Mouse (Mus musculus): Measurements from ENCODE around the gene Syngr2.
A peak's percentile ranks its signal among the peaks of the same experiment; 100 is the strongest.
"Not testable (repeated sequence)": the region's sequence is repeated elsewhere in the genome, so short reads cannot be mapped to it uniquely, and the experiment has no call there.

The Syngr2 gene

DNA sequence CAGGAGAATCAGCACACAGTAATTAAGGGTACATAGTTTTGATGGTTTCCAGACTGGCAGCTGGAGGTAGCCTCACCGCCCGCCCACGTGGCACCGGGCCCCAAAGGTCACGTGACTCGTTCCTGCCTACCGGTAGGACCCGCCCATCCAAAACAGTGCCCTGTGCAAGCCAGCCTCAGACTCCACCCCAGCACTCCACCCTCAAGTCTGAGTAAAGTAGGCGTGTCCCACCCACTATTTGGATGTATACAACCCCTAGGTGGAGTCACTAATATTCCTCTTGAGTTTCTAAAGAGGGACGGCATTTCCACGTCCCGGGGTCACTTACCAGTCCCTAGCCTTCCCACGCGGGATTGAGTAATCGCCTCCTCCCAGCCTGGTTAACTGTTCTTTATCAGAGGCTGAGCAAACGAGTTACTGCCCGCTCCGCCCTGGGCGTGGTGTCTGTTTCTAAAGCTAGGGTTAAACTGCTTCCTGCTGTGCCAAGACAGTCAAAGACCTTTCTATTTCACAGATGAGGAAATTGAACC, 28.8 kb upstream of the Syngr2 start:
- peak; percentile 100 for DNase-seq (ENCODE audit: extremely low read depth, low read depth, low spot score)

DNA sequence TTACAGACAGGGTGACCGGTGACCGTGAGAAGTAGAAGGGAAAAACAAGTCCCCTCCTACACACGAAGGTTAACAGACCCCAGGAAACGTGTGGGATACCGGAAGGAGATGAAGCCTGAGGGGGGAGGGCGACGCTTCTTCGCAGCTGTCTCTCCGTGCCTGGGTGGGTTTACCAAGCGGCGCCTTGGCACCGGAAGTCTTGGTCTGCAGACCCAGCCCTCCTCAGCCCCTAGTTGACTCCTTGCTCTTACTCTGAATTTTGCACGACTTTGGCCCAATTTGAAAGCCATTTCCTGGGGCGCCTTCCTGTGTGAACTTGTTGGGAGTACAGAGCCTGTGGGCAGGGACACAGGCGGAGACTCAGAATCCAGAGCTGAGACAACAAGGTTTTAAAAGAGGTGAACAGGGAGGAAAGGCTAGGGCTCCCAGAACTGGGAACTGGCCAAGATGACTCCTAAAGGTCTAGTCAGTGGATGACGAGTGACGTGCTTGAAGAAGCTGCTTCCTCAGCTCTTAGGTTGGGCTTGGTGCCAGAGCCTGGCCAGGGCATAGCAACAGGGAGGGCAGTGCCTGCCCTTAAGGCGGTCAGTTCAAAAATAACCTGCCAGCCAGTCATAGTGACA, 28.2 kb upstream of the Syngr2 start:
- no peak for DNase-seq (ENCODE audit: extremely low read depth, low read depth, low spot score)

DNA sequence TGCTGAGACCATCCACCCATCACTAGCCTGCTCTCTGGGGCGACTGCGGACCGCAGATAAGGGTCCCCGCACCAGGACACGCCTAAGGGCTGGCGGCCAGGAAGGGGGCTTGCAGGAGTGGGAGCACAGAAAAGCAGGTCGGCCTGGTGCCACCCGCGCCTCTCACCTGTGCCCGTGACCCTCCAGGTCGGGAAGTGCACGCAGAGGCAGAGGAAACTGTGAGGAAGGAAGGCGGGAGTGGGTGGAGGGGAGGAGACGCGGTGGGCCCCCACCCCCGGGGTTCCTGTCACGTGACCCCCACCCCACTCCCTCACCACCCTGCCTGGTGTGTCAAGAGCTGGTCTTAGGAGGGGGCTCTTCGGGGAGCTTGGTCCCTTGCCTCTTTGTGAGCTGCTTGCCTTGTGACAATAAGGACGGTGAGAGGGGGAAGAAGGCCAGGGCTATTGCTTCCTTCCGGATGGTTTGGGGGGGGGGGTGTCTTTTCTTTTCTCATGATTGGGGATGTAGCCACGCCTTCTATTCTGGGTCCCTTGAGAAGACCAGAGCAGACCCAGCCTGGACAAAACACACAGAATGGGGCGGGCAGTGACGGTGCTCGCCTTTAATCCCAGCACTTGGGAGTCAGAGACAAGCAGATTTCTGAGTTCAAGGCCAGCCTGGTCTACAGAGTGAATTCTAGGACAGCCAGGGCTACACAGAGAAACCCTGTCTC, 27.3 kb upstream of the Syngr2 start, which contains the start of the genes Tmc8 and Tmc6:
Gene Tmc8, plus strand, starts transcription at position 84 of the 712 bp plus-strand sequence.
Gene Tmc6, minus strand, starts transcription at position 206 of the 712 bp plus-strand sequence.
- DNase-seq (ENCODE audit: extremely low read depth, low read depth, low spot score): no peak

DNA sequence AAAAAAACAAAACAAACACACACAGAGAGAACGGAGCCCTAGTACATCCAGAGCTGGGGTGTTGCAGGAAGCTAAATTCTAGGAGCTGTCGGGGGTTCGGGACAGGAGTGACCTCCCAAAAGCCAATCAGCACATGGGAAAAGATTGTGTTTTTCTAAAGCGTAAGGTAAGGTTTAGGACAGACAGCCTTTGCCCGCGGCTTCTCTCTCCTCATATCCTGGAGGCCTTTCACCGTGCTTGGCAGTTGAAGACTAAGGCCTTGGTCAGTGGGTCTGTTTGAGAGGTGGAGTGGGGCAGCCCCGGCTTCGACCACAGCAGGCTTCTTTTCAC, 26.8 kb upstream of the Syngr2 start:
- DNase-seq (ENCODE audit: extremely low read depth, low read depth, low spot score): no peak

DNA sequence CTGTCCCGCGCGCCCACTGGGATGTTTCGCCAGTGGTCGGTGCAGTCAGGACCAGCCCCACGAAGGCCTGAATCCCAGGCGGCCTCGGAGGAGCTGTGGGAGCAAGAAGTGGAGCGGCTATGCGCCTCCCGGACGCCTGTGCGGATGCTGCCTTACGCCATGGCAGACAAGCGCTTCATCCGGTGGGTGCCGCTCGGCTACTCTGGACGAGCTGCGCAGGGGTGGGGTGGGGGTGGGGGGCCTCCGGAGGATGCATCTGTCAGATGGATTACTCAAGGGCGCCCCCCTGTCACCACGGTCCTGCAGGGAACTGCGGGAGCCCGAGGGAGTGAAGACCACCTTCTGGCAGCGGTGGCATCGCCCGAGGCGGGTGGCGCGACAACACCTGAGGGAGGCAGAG, 26.4 kb upstream of the Syngr2 start:
- no peak for DNase-seq (ENCODE audit: extremely low read depth, low read depth, low spot score)

DNA sequence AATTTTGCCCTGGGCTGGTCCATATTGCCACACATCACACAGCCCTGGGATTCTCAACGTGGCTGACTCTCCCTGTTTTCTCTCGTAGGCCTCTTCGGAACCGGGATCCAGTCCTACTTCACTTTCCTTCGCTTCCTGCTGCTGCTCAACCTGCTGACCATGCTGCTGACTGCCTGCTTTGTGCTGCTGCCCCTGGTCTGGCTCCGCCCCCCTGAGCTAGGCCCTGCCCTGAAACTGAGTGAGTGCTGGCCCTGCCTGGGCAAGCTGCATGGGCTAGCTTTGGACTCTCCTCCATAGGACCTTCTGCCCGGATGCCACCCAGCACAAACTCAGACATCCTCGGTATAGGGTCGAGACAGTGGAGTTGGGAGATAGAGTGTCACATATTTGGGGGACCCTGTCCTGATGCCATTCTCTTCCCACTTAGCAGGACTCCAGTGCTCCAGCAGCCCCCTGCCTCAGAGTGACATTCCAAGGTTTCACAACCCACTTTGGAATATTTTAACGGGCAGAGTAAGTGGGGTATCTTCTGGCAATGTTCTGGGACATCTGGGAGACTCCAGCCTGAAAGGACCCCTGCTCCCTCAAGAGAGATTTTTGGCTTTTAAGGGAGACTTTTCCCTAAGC, 25.7 kb upstream of the Syngr2 start:
- DNase-seq (ENCODE audit: extremely low read depth, low read depth, low spot score): no peak

DNA sequence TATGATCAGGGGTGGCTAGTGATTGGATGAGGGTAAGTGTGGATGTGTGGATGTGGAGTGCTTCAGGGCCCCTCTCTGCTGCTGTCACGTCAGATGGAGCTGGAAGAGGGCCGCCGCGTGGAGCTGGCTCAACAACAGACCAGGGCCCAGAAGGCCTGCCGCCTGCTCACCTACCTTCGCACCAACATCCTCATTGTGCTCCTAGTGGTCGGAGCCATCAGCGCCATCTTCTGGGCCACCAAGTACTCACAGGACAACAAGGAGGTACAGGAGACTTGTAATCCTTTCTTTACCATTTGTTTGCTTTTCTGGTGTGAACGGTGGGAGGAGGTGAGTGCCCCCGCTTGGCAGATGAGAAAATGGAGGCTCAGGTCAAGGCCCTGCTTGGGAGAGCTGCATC, 23.2 kb upstream of the Syngr2 start:
- DNase-seq (ENCODE audit: extremely low read depth, low read depth, low spot score): no peak

DNA sequence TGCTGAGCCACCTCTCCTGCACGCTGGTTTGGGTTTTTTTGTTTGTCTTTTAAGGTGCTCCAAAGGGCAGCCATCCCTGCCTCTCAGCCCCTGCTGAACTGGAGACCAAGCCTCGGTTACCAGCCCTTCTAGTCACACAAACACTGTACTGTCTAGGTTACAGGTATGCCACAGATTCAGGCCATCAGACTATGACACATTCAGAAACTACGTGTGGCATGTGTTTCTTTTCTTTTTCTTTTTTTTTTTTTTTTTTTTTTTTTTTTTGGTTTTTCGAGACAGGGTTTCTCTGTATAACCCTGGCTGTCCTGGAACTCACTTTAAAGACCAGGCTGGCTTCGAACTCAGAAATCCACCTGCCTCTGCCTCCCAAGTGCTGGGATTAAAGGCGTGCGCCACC, 21.0 kb upstream of the Syngr2 start:
- DNase-seq (ENCODE audit: extremely low read depth, low read depth, low spot score): not testable (repeated sequence)

DNA sequence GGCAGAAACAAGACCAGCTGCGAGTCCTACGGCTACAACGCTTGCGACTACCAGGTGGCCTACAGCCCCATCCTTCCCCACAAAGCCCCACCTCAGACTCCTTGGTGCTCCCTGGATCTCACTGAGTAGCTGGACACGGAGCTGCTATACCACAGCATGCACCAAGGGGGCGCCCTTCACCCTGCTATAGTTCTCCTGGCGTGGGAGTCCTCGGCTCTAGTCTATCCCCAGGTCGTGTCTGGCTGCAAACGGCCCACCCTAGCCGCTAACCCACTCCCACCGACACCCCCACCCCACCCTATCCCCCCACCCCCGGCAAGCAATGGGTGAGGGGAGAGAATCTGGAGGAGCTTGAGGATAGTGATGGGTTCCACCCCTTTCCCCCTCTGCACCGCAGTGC, 19.2 kb upstream of the Syngr2 start:
- DNase-seq (ENCODE audit: extremely low read depth, low read depth, low spot score): no peak

DNA sequence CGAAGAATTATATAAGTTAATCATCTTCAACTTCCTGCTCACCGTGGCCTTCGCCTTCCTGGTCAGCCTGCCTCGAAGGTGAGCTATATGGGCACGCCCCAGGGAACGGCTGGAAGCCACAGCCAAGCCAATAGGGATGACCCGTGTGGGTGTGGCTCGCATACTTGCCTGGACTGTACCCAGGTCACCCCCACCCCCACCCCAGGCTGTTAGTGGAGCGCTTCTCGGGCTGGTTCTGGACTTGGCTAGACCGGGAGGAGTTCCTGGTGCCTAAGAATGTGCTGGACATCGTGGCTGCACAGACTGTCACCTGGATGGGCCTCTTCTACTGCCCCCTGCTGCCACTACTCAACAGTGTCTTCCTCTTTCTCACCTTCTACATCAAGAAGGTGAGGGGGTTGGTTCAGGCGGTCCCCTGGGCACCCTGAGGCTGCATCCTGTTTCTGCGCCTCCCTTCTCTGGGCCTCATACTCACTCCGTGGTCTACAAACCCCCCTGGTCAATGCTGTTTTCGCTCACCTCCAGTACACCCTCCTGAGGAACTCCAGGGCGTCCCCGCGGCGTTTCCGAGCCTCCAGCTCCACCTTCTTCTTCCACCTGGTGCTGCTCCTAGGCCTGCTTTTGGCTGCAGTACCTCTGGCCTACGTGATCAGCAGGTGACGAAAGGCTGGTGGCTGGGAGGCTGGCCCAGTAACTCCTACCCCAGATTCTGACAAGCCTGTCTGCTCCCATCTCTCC, 18.6 kb upstream of the Syngr2 start:
- no peak for DNase-seq (ENCODE audit: extremely low read depth, low read depth, low spot score)

DNA sequence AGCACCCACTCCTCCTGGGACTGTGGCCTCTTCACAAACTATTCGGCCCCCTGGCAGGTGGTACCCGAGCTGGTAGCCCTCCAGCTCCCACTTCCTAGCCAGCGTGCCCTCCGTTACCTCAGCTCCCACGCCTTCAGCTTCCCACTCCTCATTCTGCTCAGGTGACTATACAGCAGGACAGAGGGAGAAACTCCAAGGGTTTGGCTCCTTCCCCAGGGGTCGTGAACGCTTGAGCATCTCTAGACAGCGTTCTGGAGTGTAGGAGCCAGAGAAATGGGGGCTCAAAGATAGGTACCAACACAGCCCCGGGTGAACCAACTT, 18.1 kb upstream of the Syngr2 start:
- no peak for DNase-seq (ENCODE audit: extremely low read depth, low read depth, low spot score)

DNA sequence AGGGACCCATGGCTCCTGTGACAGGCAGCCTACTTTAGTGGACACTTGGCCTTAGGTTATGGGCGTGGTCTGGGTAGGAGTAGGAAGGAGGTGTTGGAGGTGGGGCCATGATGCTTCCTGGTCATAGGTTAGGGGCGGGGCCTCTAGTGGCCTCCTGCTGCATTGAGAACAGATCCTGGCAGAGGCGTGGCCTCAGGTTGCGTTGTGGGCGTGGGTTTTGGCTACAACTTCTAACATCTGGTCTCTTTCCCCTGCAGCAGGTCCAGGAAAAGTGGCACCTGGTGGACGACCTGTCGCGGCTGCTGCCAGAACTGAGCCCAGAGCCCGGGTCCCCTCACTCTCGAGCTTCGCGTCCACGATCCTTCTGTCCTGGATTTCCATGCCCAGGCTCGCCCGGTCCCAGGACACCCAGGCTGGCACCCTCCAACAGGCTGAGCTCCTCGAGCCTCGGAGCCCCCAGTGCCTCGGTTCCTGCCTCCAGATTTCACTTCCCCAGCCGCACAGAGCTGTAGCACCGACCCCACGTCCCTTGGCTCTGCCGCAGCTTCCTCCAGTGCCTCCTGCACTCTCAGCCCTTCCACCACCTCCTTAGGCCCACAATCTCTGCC, 17.1 kb upstream of the Syngr2 start:
- no peak for DNase-seq (ENCODE audit: extremely low read depth, low read depth, low spot score)

DNA sequence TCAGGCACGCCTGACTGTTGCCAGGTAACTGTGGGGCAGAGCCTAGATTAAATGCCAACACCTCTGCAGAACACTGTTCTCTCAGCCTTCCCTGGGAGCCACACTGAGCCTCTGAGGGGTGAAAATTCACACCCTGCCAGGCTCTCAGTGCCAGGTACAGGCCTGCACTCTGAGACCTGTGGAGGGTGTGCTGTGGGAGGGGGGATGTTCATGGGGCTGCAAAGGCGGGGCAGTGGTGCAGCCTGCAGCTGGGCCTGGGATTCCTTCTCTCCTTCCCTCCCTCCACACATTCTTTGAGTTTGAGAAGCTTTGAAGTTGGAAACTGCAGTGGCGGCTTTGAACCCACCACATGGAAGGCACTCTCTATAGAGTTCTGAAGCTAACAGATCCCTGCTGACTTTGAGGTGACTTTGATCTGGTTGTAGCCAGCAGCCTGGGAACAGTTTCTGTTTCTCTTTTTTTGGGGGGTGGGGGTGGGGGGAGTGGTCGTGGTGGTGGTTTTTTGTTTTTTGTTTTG, 15.4 kb upstream of the Syngr2 start:
- DNase-seq (ENCODE audit: extremely low read depth, low read depth, low spot score): no peak

DNA sequence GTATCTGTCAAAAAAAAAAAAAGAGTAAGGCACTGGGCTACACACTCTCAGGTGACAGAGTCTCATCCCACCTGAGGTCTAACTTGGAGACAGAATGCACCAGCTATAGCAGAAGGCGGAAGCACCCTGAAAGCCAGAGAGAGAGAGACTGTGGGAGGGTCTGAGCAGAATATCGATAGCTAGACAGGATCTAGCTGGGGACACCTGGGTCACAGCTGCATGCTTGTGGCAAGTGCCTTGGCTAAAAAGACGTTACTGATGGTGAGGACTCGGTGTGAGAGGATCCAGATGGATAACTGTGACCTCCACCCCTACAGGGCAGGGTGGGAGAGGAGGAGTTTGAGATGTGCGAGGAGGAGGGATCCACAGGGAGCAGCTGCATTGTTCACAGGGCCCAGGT, 12.5 kb upstream of the Syngr2 start:
- no peak for DNase-seq (ENCODE audit: extremely low read depth, low read depth, low spot score)

DNA sequence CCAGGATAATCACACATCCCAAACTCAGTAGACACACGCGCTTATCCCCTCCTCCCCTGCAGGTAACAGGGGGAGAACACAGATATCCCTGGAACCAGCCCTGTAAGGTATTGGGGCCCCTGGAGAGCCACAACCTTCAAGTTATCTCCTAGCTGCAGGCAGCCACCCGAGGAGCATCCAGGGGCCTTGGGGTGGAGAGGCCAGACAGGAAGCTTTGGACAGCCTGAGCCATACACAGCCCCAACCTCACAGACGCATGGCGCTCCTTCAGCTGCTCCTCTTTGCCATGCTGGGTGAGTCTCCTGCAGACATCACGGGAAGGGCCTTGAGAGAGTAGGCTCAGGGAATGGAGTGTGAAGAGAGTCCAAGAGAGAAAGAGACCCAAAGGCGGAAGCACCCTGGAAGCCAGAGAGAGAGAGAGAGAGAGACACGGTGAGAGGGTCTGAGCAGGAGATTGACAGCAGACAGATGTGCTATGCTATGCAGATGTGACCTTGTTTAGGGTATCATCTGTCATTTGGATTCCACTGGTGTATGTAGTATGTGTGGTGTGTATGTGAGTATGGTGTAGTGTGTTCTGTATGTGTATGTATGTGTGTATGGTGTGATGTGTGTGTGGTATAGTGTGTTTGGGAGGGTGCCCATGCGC, 11.8 kb upstream of the Syngr2 start, which contains the start of gene 6030468B19Rik:
Gene 6030468B19Rik, plus strand, starts transcription at position 150 of the 649 bp plus-strand sequence.
- DNase-seq (ENCODE audit: extremely low read depth, low read depth, low spot score): no peak

DNA sequence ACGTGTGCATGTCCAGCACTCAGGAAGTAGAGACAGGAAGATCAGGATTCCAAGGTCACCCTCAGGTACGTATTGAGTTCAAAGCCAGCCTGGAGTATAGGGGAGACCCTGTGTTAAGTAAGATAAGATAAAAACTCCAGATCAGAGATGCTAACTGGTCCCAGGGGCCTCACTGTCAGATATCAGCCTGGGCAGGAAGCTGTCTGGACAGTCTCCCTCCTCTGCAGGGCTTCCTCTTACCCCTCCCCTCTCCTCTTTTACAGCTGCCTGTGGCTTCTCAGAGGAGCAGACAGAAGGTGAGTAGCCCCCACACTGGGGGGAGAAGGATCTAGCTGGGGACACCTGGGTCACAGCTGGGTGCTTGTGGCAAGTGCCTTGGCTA, 11.3 kb upstream of the Syngr2 start:
- no peak for DNase-seq (ENCODE audit: extremely low read depth, low read depth, low spot score)

DNA sequence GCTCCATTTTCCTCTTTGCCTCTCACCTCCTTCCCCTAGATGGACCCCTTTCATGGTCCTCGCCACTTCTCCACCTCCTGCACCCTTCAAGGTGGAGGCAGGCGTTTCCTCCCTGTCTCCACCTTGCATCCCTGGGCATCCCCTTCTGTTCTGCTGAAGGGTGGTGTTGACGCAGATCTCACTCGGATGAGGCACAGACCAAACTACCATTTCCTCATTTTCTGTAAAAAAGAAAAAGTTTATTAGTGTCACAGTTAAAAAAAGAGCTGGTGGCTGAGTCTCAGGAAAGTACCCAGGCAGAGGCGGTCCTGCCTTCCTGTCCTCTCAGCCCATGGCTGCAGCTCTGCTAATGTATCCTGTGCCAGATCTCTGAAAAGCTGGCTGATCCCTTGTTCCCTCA, 10.3 kb upstream of the Syngr2 start:
- no peak for DNase-seq (ENCODE audit: extremely low read depth, low read depth, low spot score)

DNA sequence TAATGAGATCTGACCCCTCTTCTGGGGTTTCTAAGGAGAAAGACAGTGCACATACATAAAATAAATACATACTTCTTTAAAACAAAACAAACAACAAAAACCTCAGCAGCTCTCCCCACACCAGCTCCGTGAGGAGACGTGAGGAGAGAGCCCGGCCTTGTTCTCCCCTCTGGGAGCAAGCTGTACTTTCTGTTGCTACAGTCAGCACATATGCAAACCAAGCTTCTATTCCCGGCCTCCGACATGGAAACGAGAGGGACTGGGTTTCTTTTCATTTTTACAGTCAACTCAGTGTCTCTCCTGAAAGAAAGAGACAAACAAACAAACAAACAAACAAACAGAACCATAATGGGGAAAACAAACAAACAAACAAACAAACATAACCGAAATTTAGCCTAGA, 9.4 kb upstream of the Syngr2 start:
- DNase-seq (ENCODE audit: extremely low read depth, low read depth, low spot score): no peak

DNA sequence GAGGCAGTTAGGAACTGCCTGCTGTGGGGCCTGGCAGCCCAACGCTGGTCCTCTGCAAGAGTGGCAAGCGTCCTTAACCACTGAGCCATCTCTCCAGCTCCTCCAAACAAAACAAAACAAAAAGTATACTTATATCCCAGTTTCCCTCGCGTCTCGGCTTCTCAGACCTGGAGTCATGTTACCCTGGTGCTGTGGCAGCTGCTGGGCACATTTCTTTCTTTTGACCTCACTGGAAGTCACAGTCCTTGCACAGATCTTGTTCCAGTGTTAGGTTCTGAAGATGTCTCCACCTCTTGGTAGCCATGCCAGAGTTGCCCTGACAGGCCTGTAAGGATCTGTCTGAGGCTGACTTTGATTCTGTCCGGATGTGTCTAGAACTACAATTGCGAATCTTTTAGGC, 7.8 kb upstream of the Syngr2 start:
- no peak for DNase-seq (ENCODE audit: extremely low read depth, low read depth, low spot score)

DNA sequence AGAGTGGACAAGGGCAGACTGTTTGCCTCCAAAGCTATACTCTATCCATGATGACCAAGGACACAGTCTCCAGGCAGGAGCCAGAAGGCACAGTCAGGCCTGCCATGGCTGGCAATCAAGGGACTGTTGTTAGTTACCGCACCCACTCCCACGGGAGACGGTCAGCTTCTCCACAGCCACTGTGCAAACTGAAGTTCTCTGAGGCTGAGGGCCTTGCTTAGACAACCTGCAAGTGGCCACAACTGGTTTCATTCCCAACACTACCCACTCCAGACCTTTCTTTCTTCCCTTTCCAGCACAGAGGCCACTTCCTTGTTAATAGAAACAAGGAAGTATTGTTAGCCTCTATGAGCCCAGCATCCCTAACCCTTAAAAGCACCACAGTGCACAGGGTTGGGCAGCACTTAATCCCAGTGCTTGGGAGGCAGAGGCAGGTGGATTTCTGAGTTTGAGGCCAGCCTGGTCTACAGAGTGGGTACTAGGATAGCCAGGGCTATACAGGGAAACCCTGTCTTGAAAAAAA, 6.2 kb upstream of the Syngr2 start:
- DNase-seq (ENCODE audit: extremely low read depth, low read depth, low spot score): no peak
